16 mouse cellular contexts compared by ENCODE assay signal in genomic region chr6:94165951-94166350, GRCm38 (mm10).
DNase-seq lines count a peak whose midpoint lies in the region; ATAC-seq and TF ChIP-seq lines count a peak whose summit lies in the region.
"Had no signal": no experiment of that assay in that cellular context is flagged by ENCODE, and none has a peak within 500 bp of the region (broad histone marks: within the 10 kb centered on the region; RNA-seq: fewer than 3 reads in every experiment).

No protein-coding gene starts in this region.

- H3K9me3 ChIP-seq in forebrain, embryonic 13.5 days (replicated peaks), result no peaks in the 10 kb centered on the region
- H3K9me3 ChIP-seq: forebrain, embryonic 12.5 days had no signal

- no peak for TF ChIP-seq CTCF in heart, adult 2 months (IDR thresholded peaks at IDR 0.05)

- peaks cover 1% of the 10 kb centered on the region; the same call in 1 of the 2 replicates for H3K79me2 ChIP-seq in heart, adult 2 months (replicated peaks; ENCODE audit: control insufficient read depth, insufficient read depth, low read length)

- H3K4me3 ChIP-seq in heart, adult 2 months, result no peak overlapping the region
- no peak overlapping the region for H3K4me3 ChIP-seq in forebrain, embryonic 13.5 days
- H3K4me3 ChIP-seq: forebrain, embryonic 12.5 days; left cerebral cortex, adult 2 months had no signal

- no peak for TF ChIP-seq POLR2A in heart, adult 2 months (IDR thresholded peaks at IDR 0.05; ENCODE audit: insufficient read depth, low read depth, low read length)

- H3K27me3 ChIP-seq in heart, adult 2 months (ENCODE audit: control insufficient read depth, insufficient read depth, low read length), result no peaks in the 10 kb centered on the region
- H3K27me3 ChIP-seq in forebrain, embryonic 13.5 days, result no peaks in the 10 kb centered on the region
- H3K27me3 ChIP-seq: forebrain, embryonic 12.5 days had no signal

- intact Hi-C loops in heart, adult 2 months (cut with DNase I), result loop anchor here (10.0 kb wide), 1 partner anchor 299 kb away; no protein-coding TSS in a partner anchor
- intact Hi-C loops in heart, postnatal 36 days (cut with DNase I), result no loop called here

- H3K4me2 ChIP-seq in forebrain, embryonic 13.5 days, result no peak overlapping the region
- H3K4me2 ChIP-seq: forebrain, embryonic 12.5 days had no signal

- no peak for ATAC-seq in forebrain, embryonic 13.5 days
- ATAC-seq: CD4-positive, CD25-positive, alpha-beta regulatory T cell, adult 4 months; midbrain, embryonic 16.5 days had no signal

- peak overlapping the region; percentile 11; the same call in 1 of the 2 replicates for H3K27ac ChIP-seq in heart, adult 2 months
- H3K27ac ChIP-seq in forebrain, embryonic 13.5 days, result no peak overlapping the region
- H3K27ac ChIP-seq: forebrain, embryonic 12.5 days; left cerebral cortex, adult 2 months; liver, embryonic 14.5 days had no signal

- TF ChIP-seq EP300 in heart, adult 2 months (IDR thresholded peaks at IDR 0.05; ENCODE audit: insufficient read depth, low read depth, low read length), result no peak

- peaks cover 2% of the 10 kb centered on the region; the same call in 1 of the 2 replicates for H3K36me3 ChIP-seq in heart, adult 2 months (ENCODE audit: control insufficient read depth, insufficient read depth, low read length)
- H3K36me3 ChIP-seq in forebrain, embryonic 13.5 days (ENCODE audit: poor library complexity, severe bottlenecking), result no peaks in the 10 kb centered on the region
- H3K36me3 ChIP-seq: forebrain, embryonic 12.5 days had no signal

- peak in 1 of 2 experiments; percentile 38 for DNase-seq in heart, adult 2 months
- DNase-seq in heart, postnatal 36 days, result no peak
- peak; percentile 37 for DNase-seq in ovary, adult 18-20 months (ENCODE audit: low spot score)
- no peak for DNase-seq in ovary, postnatal 36 days (ENCODE audit: low spot score)
- peak; percentile 25 for DNase-seq in heart, postnatal 4 days
- no peak for DNase-seq in thymus, postnatal 4 days
- no peak for DNase-seq in left cerebral cortex, adult 11 months (ENCODE audit: low spot score)
- DNase-seq: lung, postnatal 4 days; spleen, adult 18-20 months; thymus, postnatal 14 days had no signal

- H3K9ac ChIP-seq in heart, adult 2 months (ENCODE audit: low read depth, low read length), result no peak overlapping the region
- no peak overlapping the region for H3K9ac ChIP-seq in forebrain, embryonic 13.5 days
- H3K9ac ChIP-seq: forebrain, embryonic 12.5 days; liver, embryonic 14.5 days had no signal

- peaks cover 17% of the 10 kb centered on the region for H3K4me1 ChIP-seq in heart, adult 2 months (ENCODE audit: control insufficient read depth, insufficient read depth, low read length)
- peaks cover 21% of the 10 kb centered on the region for H3K4me1 ChIP-seq in forebrain, embryonic 13.5 days

- WGBS in heart, adult 2 months, result 78% methylated on average over 1 of the region's 1 CpGs
- WGBS in forebrain, embryonic 13.5 days, result 92% methylated on average over 1 of the region's 1 CpGs

Comparison
In these comparisons a context has a peak if more than half of its experiments do, and no peak if none do; other contexts are left out.
1. DNase-seq: peak in ovary, adult 18-20 months (single experiment) and heart, postnatal 4 days (single experiment); none in heart, postnatal 36 days (0 of 2), ovary, postnatal 36 days (single experiment), thymus, postnatal 4 days (single experiment) and left cerebral cortex, adult 11 months (single experiment).